In the genomic region with DNA sequence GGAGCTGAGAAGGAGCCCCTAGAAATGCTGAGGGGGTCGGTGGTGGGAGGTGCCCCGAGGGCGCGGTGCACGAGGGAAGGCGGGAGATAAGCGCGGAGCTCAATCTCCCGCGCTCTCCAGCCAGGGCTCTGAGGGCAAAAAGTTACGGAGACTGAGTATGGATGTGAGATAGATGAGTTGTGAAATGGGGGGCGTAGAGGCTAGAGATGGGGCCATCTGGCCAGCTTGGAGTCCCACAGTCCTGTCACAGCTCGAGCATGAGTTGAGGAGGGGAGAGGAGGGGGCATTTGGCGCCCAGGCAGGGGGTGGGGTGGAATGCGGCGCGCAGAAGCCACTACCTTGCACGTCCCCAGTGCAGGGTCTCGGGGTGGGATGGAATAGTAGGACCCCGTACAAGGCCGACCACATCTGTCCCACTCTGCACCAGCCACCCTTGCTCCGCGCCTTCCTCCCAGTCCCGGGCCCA, we compare ENCODE assay signal across 7 mouse cellular contexts. TPM values are rescaled to one million over a fixed set of nuclear protein-coding genes. Genes with fewer than 3 reads are reported as not detected.
A peak's percentile ranks its signal among the peaks of the same experiment; 100 is the strongest.
DNase-seq lines count a peak whose midpoint lies in the region; ATAC-seq and TF ChIP-seq lines count a peak whose summit lies in the region.

No protein-coding gene starts in this region.

- H3K4me1 ChIP-seq in lung, embryonic 14.5 days (ENCODE audit: insufficient read depth), result 0 out of 2 replicates have a peak, but pooled peaks cover 2% of the 10 kb centered on the region
- H3K4me1 ChIP-seq in cortical plate, adult 2 months (ENCODE audit: control insufficient read depth, insufficient read depth, low read length), result no peaks in the 10 kb centered on the region; the same call in 1 of the 2 replicates
- peaks cover 56% of the 10 kb centered on the region for H3K4me1 ChIP-seq in liver, embryonic 13.5 days (replicated peaks)

- ATAC-seq in lung, embryonic 14.5 days (ENCODE audit: insufficient read depth), result peak; percentile 28
- ATAC-seq in liver, embryonic 13.5 days (ENCODE audit: low read depth), result peak; percentile 11

- H3K9me3 ChIP-seq in lung, embryonic 14.5 days (ENCODE audit: low read depth, low read length), result no peaks in the 10 kb centered on the region
- H3K9me3 ChIP-seq in liver, embryonic 13.5 days (replicated peaks), result no peaks in the 10 kb centered on the region

- TF ChIP-seq POLR2A in cortical plate, adult 2 months (IDR thresholded peaks at IDR 0.05; ENCODE audit: extremely low read depth, insufficient read depth, low read length), result no peak

- TF ChIP-seq CTCF in lung, embryonic 14.5 days (IDR thresholded peaks at IDR 0.05; ENCODE audit: low read depth), result no peak
- no peak for TF ChIP-seq CTCF in cortical plate, adult 2 months (IDR thresholded peaks at IDR 0.05; ENCODE audit: extremely low read depth, insufficient read depth, low read length)

- peak overlapping the region; percentile 66 for H3K4me2 ChIP-seq in lung, embryonic 14.5 days
- peak overlapping the region; percentile 94 for H3K4me2 ChIP-seq in liver, embryonic 13.5 days

- DNase-seq in lung, embryonic 14.5 days, result peak; percentile 61
- DNase-seq in lung, adult 18-20 months, result no peak
- peak; percentile 35 for DNase-seq in forelimb bud, embryonic 11.5 days (ENCODE audit: low read depth, low spot score)
- DNase-seq in liver, embryonic 13.5 days, result peak; percentile 50
- DNase-seq in spleen, postnatal 4 days (ENCODE audit: low spot score in 2 of 2), result peak; percentile 69 to 78
- no peak for DNase-seq in urinary bladder, postnatal 10 days (ENCODE audit: low spot score)

- peak overlapping the region; percentile 91 for H3K27ac ChIP-seq in lung, embryonic 14.5 days (ENCODE audit: low read depth)
- H3K27ac ChIP-seq in cortical plate, adult 2 months (ENCODE audit: insufficient read depth, low read length), result no peak overlapping the region
- peak overlapping the region; percentile 97 for H3K27ac ChIP-seq in liver, embryonic 13.5 days

- peak overlapping the region; percentile 74 for H3K9ac ChIP-seq in lung, embryonic 14.5 days
- peak overlapping the region; percentile 96 for H3K9ac ChIP-seq in liver, embryonic 13.5 days

- H3K4me3 ChIP-seq in lung, embryonic 14.5 days (ENCODE audit: low read depth, low read length), result peak overlapping the region; percentile 80
- peak overlapping the region; percentile 55; the same call in 1 of the 2 replicates for H3K4me3 ChIP-seq in cortical plate, adult 2 months (ENCODE audit: insufficient read depth, low read length)
- H3K4me3 ChIP-seq in liver, embryonic 13.5 days (replicated peaks), result peak overlapping the region; percentile 98

- H3K36me3 ChIP-seq in lung, embryonic 14.5 days (ENCODE audit: insufficient read depth), result peaks cover 32% of the 10 kb centered on the region
- peaks cover 41% of the 10 kb centered on the region for H3K36me3 ChIP-seq in liver, embryonic 13.5 days

- under 1% methylated on average over 24 of the region's 24 CpGs for WGBS in lung, embryonic 14.5 days
- under 1% methylated on average over 24 of the region's 24 CpGs for WGBS in liver, embryonic 13.5 days (ENCODE audit: insufficient replicate concordance)

- no peaks in the 10 kb centered on the region for H3K27me3 ChIP-seq in lung, embryonic 14.5 days (ENCODE audit: insufficient read depth, low read length)
- H3K27me3 ChIP-seq in liver, embryonic 13.5 days, result no peaks in the 10 kb centered on the region

RNA-seq across cellular contexts. Expression of gene Fbxo5, which starts 0.7 kb away (rescaled TPM):
- 90.7 and 91.0 TPM in 2 replicates for polyA plus RNA-seq in lung, embryonic 14.5 days (2014; fragmentation: Nextera tagmentation; extraction: Ambion mirVana)
- 1.4 and 2.0 TPM in 2 replicates for polyA plus RNA-seq in cortical plate, adult 2 months (2012; rRNA removed)
- 88.6 and 107 TPM in 2 replicates for polyA plus RNA-seq in liver, embryonic 13.5 days (2015; fragmentation: Nextera tagmentation; extraction: Ambion mirVana)

RNA-seq across cellular contexts. Expression of gene Mtrf1l, which starts 19.0 kb away (rescaled TPM):
- polyA plus RNA-seq in lung, embryonic 14.5 days (2014; fragmentation: Nextera tagmentation; extraction: Ambion mirVana), result 17.8 and 19.0 TPM in 2 replicates
- polyA plus RNA-seq in cortical plate, adult 2 months (2012; rRNA removed), result 6.6 and 7.0 TPM in 2 replicates
- 7.1 and 7.4 TPM in 2 replicates for polyA plus RNA-seq in liver, embryonic 13.5 days (2015; fragmentation: Nextera tagmentation; extraction: Ambion mirVana)

Comparison
In these comparisons a context has a peak if more than half of its experiments do, and no peak if none do; other contexts are left out.
1. DNase-seq: peak in lung, embryonic 14.5 days (single experiment), forelimb bud, embryonic 11.5 days (single experiment), liver, embryonic 13.5 days (single experiment) and spleen, postnatal 4 days (2 of 2); none in lung, adult 18-20 months (0 of 2) and urinary bladder, postnatal 10 days (single experiment).
2. RNA of gene Fbxo5, which starts 0.7 kb away (polyA plus RNA-seq): 90.7 to 91.0 TPM in lung, embryonic 14.5 days and 88.6 to 107 TPM in liver, embryonic 13.5 days; 1.4 to 2.0 TPM in cortical plate, adult 2 months; every median in the first group is over 10 times any median in the second.
3. Peak in every context shown above with its lines, with median percentiles within 50 percentile points of each other: H3K4me3 ChIP-seq.